Mouse (Mus musculus): ENCODE results near the gene Zfp13. TPM values are rescaled to one million over a fixed set of nuclear protein-coding genes. Genes with fewer than 3 reads are reported as not detected.
A peak's percentile ranks its signal among the peaks of the same experiment; 100 is the strongest.

Gene Zfp13
- polyA plus RNA-seq, 1 experiment from 2014 or later: 16.7 TPM

GRCm38 (mm10) chr17:23610361-23610800 lies 11.1 kb upstream of the Zfp13 start:
- no peaks in the 10 kb centered on the region for H3K36me3 ChIP-seq (ENCODE audit: control insufficient read depth, insufficient read depth, low read length)
- DNase-seq (ENCODE audit: low spot score) (peak; percentile 48), ATAC-seq (ENCODE audit: low FRiP score) (peak; percentile 54)
- H3K4me1 ChIP-seq (replicated peaks; ENCODE audit: control insufficient read depth, insufficient read depth, low read length): no peaks in the 10 kb centered on the region
- H3K4me3 ChIP-seq (ENCODE audit: low read depth, low read length): no peak overlapping the region
- WGBS: 87% methylated on average over 28 of the region's 28 CpGs
- H3K27ac ChIP-seq (ENCODE audit: low read depth, low read length): no peak overlapping the region
- no peaks in the 10 kb centered on the region for H3K27me3 ChIP-seq (ENCODE audit: control insufficient read depth, insufficient read depth, low read length)
- no peak overlapping the region for H3K9ac ChIP-seq (ENCODE audit: low read depth, low read length)
- H3K4me2 ChIP-seq (replicated peaks; ENCODE audit: low read depth, low read length): no peak overlapping the region
- no peaks in the 10 kb centered on the region for H3K9me3 ChIP-seq (ENCODE audit: control insufficient read depth, low read length)

GRCm38 (mm10) chr17:23609612-23610011 lies 10.3 kb upstream of the Zfp13 start:
- Histone ChIP-seq H3K36me3 (ENCODE audit: control insufficient read depth, insufficient read depth, low read length) (no peaks in the 10 kb centered on the region), H3K9ac (ENCODE audit: low read depth, low read length) (no peak overlapping the region), H3K9me3 (ENCODE audit: control insufficient read depth, low read length) (no peaks in the 10 kb centered on the region), H3K4me2 (replicated peaks; ENCODE audit: low read depth, low read length) (no peak overlapping the region), H3K4me1 (replicated peaks; ENCODE audit: control insufficient read depth, insufficient read depth, low read length) (no peaks in the 10 kb centered on the region), H3K27me3 (ENCODE audit: control insufficient read depth, insufficient read depth, low read length) (no peaks in the 10 kb centered on the region), H3K4me3 (ENCODE audit: low read depth, low read length) (no peak overlapping the region), H3K27ac (ENCODE audit: low read depth, low read length) (no peak overlapping the region)
- 95% methylated on average over 24 of the region's 24 CpGs for WGBS
- DNase-seq (ENCODE audit: low spot score) (no peak), ATAC-seq (ENCODE audit: low FRiP score) (no peak)

GRCm38 (mm10) chr17:23605220-23605619 lies 5.9 kb upstream of the Zfp13 start:
- H3K4me2 ChIP-seq (replicated peaks; ENCODE audit: low read depth, low read length): no peak overlapping the region
- DNase-seq (ENCODE audit: low spot score) (no peak), ATAC-seq (ENCODE audit: low FRiP score) (no peak)
- no peak overlapping the region for H3K4me3 ChIP-seq (ENCODE audit: low read depth, low read length)
- 82% methylated on average over 8 of the region's 8 CpGs for WGBS
- no peaks in the 10 kb centered on the region; the same call in 1 of the 2 replicates for H3K27me3 ChIP-seq (ENCODE audit: control insufficient read depth, insufficient read depth, low read length)
- no peak overlapping the region for H3K9ac ChIP-seq (ENCODE audit: low read depth, low read length)
- H3K9me3 ChIP-seq (ENCODE audit: control insufficient read depth, low read length): no peaks in the 10 kb centered on the region
- no peaks in the 10 kb centered on the region for H3K36me3 ChIP-seq (ENCODE audit: control insufficient read depth, insufficient read depth, low read length)
- H3K27ac ChIP-seq (ENCODE audit: low read depth, low read length): no peak overlapping the region
- H3K4me1 ChIP-seq (replicated peaks; ENCODE audit: control insufficient read depth, insufficient read depth, low read length): no peaks in the 10 kb centered on the region

- DNase-seq (ENCODE audit: low spot score) (no peak), ATAC-seq (ENCODE audit: low FRiP score) (no peak)
- Histone ChIP-seq H3K4me3 (ENCODE audit: low read depth, low read length) (no peak overlapping the region), H3K9me3 (ENCODE audit: control insufficient read depth, low read length) (no peaks in the 10 kb centered on the region), H3K27me3 (ENCODE audit: control insufficient read depth, insufficient read depth, low read length) (no peaks in the 10 kb centered on the region; the same call in 1 of the 2 replicates), H3K9ac (ENCODE audit: low read depth, low read length) (no peak overlapping the region), H3K4me2 (replicated peaks; ENCODE audit: low read depth, low read length) (no peak overlapping the region), H3K36me3 (ENCODE audit: control insufficient read depth, insufficient read depth, low read length) (no peaks in the 10 kb centered on the region), H3K27ac (ENCODE audit: low read depth, low read length) (no peak overlapping the region), H3K4me1 (replicated peaks; ENCODE audit: control insufficient read depth, insufficient read depth, low read length) (no peaks in the 10 kb centered on the region)
- WGBS: 72% methylated on average over 7 of the region's 7 CpGs
Observed at GRCm38 (mm10) chr17:23604394-23604793, 5.1 kb upstream of the Zfp13 start.

DNA sequence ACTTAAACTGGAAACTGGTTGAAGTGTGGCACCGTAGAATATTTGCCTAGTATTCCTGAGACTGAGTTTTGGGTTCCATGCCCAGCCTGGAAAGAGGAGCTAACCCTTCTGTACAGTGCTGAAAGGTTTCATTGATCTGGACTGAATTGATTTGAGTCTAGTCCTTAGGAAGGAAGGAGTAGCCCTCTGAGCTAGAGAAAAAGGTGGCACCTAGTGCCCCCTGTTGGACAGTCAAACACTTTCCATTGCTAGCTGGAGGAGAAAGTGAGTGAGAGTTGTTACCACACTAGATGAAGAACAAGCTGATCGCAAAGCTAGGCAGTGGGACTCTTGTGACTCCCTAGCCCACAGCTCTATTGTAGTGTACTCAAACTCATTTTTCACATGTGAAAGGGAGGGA lies 4.3 kb upstream of the Zfp13 start:
- H3K4me1 ChIP-seq (replicated peaks; ENCODE audit: control insufficient read depth, insufficient read depth, low read length): no peaks in the 10 kb centered on the region
- H3K9me3 ChIP-seq (ENCODE audit: control insufficient read depth, low read length): no peaks in the 10 kb centered on the region
- H3K36me3 ChIP-seq (ENCODE audit: control insufficient read depth, insufficient read depth, low read length): no peaks in the 10 kb centered on the region
- no peaks in the 10 kb centered on the region; the same call in 1 of the 2 replicates for H3K27me3 ChIP-seq (ENCODE audit: control insufficient read depth, insufficient read depth, low read length)
- 54% methylated on average over 2 of the region's 2 CpGs for WGBS
- H3K4me3 ChIP-seq (ENCODE audit: low read depth, low read length): no peak overlapping the region
- H3K9ac ChIP-seq (ENCODE audit: low read depth, low read length): no peak overlapping the region
- ATAC-seq (ENCODE audit: low FRiP score): no peak
- no peak overlapping the region for H3K27ac ChIP-seq (ENCODE audit: low read depth, low read length)
- peak; percentile 46 for DNase-seq (ENCODE audit: low spot score)
- no peak overlapping the region for H3K4me2 ChIP-seq (replicated peaks; ENCODE audit: low read depth, low read length)

DNA sequence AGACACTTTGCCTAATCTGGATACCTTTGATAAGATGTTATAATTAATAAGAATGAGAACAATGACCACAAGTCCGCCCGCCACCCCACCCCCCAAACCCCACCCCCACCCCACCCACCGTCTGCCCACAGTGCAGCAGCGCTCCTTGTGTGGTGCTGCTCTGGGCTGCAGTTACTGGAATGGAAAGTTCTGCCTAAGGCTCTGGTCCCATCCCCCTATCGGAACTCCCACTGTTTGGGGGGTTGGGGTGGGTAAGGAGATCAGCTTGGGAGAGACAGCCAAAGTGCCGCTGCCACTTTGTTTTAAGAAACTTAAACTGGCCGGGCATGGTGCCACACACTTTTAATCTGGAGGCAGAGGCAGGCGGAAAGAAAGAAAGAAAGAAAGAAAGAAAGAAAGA lies 3.8 kb upstream of the Zfp13 start:
- Histone ChIP-seq H3K9me3 (ENCODE audit: control insufficient read depth, low read length) (no peaks in the 10 kb centered on the region), H3K4me3 (ENCODE audit: low read depth, low read length) (no peak overlapping the region), H3K9ac (ENCODE audit: low read depth, low read length) (no peak overlapping the region), H3K27ac (ENCODE audit: low read depth, low read length) (no peak overlapping the region), H3K27me3 (ENCODE audit: control insufficient read depth, insufficient read depth, low read length) (no peaks in the 10 kb centered on the region; the same call in 1 of the 2 replicates), H3K36me3 (ENCODE audit: control insufficient read depth, insufficient read depth, low read length) (no peaks in the 10 kb centered on the region), H3K4me1 (replicated peaks; ENCODE audit: control insufficient read depth, insufficient read depth, low read length) (no peaks in the 10 kb centered on the region), H3K4me2 (replicated peaks; ENCODE audit: low read depth, low read length) (no peak overlapping the region)
- ATAC-seq (ENCODE audit: low FRiP score) (no peak), DNase-seq (ENCODE audit: low spot score) (no peak)
- 21% methylated on average over 8 of the region's 8 CpGs for WGBS

GRCm38 (mm10) chr17:23601836-23602585 lies 2.7 kb upstream of the Zfp13 start:
- DNase-seq (ENCODE audit: low spot score) (no peak), ATAC-seq (ENCODE audit: low FRiP score) (no peak)
- Histone ChIP-seq H3K36me3 (ENCODE audit: control insufficient read depth, insufficient read depth, low read length) (no peaks in the 10 kb centered on the region), H3K27ac (ENCODE audit: low read depth, low read length) (no peak overlapping the region), H3K4me2 (replicated peaks; ENCODE audit: low read depth, low read length) (no peak overlapping the region), H3K9ac (ENCODE audit: low read depth, low read length) (no peak overlapping the region), H3K4me1 (replicated peaks; ENCODE audit: control insufficient read depth, insufficient read depth, low read length) (no peaks in the 10 kb centered on the region), H3K4me3 (ENCODE audit: low read depth, low read length) (no peak overlapping the region), H3K27me3 (ENCODE audit: control insufficient read depth, insufficient read depth, low read length) (no peaks in the 10 kb centered on the region; the same call in 1 of the 2 replicates), H3K9me3 (ENCODE audit: control insufficient read depth, low read length) (no peaks in the 10 kb centered on the region)
- 44% methylated on average over 10 of the region's 10 CpGs for WGBS

GRCm38 (mm10) chr17:23600641-23601622 lies 1.6 kb upstream of the Zfp13 start, which contains the start of gene Zscan10:
Gene Zscan10, plus strand, starts transcription at chr17:23600856.
- ATAC-seq (ENCODE audit: low FRiP score): no peak
- Histone ChIP-seq H3K4me1 (replicated peaks; ENCODE audit: control insufficient read depth, insufficient read depth, low read length) (no peaks in the 10 kb centered on the region), H3K4me2 (replicated peaks; ENCODE audit: low read depth, low read length) (no peak within 1 kb of the TSS), H3K36me3 (ENCODE audit: control insufficient read depth, insufficient read depth, low read length) (no peaks in the 10 kb centered on the region), H3K4me3 (ENCODE audit: low read depth, low read length) (no peak within 1 kb of the TSS), H3K27ac (ENCODE audit: low read depth, low read length) (no peak within 1 kb of the TSS), H3K9ac (ENCODE audit: low read depth, low read length) (no peak within 1 kb of the TSS), H3K27me3 (ENCODE audit: control insufficient read depth, insufficient read depth, low read length) (no peaks in the 10 kb centered on the region; the same call in 1 of the 2 replicates), H3K9me3 (ENCODE audit: control insufficient read depth, low read length) (no peaks in the 10 kb centered on the region)
- DNase-seq (ENCODE audit: low spot score): peak; percentile 4
- 29% methylated on average over 15 of the region's 15 CpGs for whole genome bisulfite sequencing
